Mouse (Mus musculus) cerebellum, adult 11-12 months (tissue): Measurements from ENCODE around the gene Atg14.
"Not testable (repeated sequence)": the region's sequence is repeated elsewhere in the genome, so short reads cannot be mapped to it uniquely, and the experiment has no call there.

ENCODE experiments used
- DNase-seq: peaks from one replicate; pipeline ENCODE4 v3.0.0; 2022

The Atg14 gene

DNA sequence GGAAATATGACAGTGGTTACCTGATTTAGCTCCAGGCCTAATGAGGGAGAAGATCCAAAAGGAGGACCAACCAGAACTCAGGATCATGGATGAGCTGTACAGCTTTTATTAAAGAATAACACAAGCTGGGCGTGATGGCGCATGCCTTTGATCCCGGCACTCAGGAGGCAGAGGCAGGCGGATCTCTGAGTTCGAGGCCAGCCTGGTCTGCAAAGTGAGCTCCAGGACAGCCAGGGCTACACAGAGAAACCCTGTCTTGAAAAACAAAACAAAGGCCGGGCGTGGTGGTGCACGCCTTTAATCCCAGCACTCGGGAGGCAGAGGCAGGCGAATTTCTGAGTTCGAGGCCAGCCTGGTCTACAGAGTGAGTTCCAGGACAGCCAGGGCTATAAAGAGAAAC lies at the start of gene Atg14:
TSS of gene Atg14 (minus strand) at position 101 of the 400 bp plus-strand sequence.
- DNase-seq, result not testable (repeated sequence)

DNA sequence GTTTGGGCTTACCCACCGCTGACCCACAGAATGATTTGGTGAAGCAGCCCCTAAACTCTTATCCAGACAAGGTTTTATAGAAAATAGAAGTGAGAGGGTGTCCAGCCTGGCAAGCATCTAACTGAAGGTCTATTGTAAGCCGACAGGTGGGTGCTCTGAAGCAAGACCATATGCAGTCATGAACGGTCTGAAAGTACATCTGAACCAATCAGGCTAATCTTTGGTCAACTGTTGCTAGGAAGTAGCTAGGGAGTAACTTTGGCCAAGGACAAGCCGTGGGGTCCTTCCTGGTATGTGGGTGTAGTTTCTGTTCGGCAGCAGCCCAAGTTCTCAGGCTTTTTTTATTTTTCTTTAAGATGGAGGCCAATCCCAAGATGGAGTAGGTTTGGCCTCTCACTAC lies 48.4 kb upstream of the Atg14 start:
- no peak for DNase-seq

DNA sequence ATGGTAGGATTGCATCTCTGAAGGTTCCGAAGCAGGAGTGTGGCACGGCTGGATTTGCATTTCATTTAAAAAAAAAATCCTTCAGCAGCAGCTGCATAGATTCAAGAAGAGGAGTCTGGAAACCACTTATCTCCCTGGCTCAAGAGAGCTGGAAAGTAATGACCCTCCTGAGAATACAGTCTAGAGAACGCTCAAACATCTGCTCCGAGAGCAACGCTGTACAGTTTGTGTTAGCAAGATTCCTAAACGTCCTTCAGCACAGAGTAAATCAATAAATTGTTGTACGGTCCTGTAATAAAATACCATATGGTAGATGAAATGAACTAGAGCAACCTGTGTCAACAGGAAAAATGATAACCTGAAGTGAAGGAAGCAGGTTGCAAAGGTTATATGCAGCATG lies 42.8 kb upstream of the Atg14 start:
- no peak for DNase-seq

DNA sequence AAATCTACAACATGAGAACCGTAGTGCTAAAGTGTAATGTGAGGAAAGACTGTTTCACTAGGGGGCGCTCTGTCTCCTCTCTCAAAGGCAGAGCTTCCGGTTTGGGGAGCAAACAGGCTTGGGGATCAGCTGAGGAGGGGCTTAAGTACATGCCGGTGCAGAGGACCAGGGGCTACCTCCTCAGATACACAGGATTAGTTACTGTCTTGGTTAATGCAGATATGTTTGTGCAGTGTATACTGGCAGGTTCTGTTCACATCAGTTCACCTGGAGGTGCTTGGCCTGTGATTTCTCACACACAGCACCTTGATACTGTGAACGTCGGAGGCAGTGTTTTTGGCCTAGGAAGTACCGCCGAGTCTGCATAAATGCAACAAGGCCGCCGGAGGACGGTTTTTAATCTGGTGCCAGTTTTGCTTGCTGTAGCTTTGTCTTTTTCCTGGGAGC lies 27.5 kb upstream of the Atg14 start:
- peak; percentile 17 for DNase-seq

DNA sequence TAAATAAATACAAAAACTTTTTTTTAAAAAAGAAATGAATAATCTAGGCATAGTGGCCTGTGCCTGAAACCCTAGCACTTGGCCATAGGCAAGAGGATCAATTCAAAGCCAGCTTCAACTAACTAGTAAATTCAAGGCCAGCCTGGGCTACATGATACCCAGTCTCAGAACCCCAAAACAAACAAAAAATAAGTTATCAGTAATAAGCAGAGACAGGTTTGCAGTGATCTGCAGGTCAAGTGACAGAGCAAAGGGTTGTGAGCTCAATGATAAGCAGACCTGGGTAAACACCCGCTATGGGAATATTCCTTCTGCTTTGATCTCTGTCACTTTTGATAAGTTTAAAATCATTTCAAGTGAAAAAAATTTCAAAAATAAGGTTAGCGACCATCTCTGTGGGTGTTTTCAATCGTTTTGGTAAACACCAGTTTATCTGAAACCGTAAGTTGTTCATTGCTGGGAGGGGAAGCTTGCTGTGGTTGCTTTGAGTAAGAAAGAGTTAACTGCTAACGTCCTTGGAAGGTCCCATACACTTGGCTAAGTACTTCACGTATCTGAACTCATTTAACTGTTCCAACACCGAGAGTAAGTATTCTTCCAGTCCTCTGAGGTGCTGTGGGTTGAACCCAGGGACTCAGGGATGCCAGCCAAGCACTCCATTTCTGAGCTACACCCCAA lies 24.1 kb upstream of the Atg14 start:
- DNase-seq, result no peak

DNA sequence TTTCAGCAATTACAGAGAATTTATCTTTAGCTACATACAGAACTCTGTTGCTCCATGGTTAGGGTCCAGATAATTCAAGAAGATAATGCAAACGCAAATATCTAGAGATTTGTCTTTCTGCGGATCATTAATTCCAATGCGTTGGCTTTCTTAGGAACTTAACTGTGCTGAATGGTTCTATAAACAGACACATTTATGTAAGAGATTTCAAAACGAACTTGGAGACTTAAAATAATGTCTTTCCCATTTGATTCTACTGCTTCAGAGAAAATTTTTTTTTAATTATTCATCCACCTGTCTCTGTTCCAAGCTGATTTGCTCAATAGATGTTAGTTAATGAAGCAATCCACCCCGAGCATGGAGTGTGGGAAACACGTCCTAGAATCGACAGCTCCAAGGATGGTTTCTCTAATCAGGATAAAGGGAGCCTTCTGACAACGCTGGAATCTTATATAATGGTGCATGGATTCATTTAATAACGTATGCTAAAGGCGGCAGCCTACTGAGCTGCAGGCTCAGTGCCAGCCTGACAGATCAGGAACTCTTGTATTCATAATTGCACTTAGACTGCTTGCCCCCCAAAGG lies 20.0 kb upstream of the Atg14 start:
- no peak for DNase-seq

DNA sequence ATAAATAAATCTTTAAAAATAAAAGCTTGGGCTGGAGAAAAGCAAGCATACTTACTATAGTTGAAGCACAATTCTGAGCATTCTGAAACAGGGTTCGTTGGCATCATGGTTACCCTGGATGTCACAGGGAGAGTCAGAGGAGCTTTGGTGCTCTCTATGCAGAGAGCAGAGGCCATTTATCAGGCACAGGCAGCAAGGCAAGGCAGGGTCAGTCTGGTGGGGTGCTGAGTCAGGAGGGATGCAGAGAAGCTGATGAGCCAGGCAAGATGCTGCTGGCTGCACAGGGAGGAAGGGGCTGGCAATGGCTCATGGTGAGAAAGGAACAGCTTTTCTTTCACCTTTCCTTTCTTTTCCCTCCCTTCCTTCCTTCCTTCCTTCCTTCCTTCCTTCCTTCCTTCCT lies 19.0 kb upstream of the Atg14 start:
- no peak for DNase-seq

DNA sequence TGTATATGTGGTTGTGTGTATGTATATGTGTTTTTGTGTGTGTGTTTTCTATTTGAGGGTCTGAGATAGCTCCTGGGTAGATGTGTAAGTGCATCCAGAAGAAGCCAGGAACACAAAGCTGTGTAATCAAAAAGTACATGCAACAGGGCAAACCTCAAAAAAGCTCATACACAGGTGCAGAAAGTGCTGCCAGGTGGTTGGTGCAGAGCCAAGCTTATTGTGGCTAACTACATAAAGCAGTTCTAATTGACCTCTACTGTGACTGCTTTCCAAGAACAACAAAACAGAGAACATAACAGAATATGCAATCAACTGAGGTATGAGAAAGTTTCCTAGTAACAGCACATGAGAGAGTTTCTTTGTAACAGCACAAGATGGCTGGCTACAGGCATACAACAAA lies 13.9 kb upstream of the Atg14 start:
- DNase-seq, result no peak

DNA sequence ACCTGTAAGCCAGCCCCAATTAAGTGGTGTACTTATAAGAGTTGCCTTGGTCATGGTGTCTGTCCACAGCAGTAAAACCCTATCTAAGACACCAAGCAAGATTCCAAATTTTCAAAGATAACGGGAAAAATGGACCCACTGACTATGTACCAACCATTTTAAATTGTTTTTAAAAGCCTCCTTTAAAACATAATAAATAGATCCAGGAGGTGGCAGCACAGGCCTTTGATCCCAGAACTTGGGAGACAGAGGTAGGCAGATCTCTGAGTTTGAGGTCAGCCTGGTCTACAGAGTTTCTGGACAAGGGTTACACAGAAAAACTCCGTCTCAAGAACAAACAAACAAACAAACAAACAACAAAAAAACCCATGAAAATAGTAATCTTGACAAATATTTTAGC lies 11.2 kb upstream of the Atg14 start:
- no peak for DNase-seq

DNA sequence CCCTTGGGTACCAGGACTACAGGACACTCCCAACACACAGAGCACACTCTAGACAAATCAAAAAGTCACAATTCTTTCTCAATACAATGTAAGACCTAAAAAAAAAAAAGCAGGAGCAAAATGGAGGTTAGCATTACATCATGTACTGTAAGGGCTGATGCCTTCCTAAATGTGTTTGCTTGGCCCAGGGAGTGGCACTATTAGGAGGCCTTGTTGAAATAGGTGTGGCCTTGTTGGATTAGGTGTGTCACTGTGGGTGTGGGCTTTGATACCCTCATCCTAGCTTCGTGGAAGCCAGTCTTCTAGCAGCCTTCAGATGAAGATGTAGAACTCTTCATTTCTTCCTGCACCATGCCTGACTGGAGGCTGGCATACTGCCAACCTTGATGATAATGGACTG lies 10.8 kb upstream of the Atg14 start:
- no peak for DNase-seq

DNA sequence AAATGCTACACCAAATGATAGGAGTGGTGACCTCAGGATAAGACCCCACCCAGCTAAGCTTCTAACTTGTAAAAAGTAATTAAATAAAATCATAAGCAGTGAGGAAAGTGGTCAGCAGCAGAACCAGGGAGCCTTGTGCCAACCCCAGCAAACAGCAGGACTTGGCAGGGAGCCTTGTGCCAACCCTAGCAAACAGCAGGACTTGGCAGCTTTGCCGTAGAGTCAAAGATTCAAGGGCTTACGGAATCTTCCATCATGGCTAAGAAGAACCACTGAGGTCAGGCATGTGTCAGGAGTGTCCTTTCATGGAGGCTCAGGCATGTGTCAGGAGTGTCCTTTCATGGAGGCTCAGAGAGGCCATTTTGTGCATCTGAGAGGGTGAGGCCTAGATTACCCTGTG lies 7.6 kb upstream of the Atg14 start:
- peak; percentile 21 for DNase-seq

DNA sequence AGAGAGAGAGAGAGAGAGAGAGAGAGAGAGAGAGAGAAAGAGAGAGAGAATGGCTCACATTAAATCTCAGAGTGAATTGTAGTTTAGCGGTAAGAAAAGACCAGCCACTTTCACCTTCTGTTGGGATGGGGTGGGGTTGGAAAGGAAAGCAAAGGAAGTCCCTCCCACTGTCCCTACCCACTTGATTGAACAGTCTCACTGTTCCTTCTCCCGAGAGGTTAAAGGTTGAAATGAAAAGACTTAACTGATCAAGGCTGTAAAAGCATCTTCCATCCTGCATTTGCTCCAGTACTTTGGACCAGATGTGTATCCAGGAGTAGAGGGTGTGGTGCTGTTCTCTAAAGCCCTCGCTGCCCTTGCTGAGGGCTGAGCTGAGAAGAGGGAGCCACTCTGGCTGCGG lies 6.2 kb upstream of the Atg14 start:
- no peak for DNase-seq

DNA sequence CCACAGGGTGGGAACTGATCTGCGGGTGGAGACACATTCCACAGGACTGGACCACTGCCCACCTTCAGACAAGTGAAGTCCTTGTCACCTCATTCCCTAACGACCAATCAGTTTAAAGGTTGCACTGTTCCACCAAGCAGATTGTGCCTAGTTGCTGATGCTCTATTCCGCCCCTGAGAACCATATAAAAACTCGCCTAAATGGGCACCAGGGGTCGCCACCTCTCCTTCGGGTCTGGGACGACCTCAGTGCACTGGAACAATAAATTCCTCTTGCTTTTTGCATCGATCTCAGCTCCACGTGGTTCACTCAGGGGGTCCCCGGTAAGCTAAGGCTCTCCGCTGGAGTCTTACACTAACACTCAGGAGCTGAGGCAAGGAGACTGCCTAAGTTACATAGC lies 4.3 kb upstream of the Atg14 start:
- no peak for DNase-seq

DNA sequence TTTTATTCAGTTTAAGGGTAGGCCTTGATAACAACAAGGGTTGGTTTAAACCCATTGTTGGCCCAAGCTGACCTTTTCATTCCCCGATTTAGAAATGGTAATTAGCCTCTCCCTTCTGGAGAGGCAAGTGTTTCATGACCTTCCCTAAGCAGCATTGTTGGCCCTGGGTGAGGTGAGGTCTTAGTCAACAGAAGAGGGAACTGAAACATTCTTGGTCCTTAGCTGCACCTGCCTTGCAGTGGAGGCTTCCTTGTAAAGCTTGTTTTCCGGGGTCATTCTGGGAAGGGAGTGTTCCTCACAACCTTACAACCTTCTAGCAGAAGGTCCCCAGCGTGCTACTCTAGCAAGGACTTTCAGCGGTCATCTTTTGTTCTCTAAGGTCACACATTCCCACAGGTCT lies 2.3 kb upstream of the Atg14 start:
- no peak for DNase-seq

DNA sequence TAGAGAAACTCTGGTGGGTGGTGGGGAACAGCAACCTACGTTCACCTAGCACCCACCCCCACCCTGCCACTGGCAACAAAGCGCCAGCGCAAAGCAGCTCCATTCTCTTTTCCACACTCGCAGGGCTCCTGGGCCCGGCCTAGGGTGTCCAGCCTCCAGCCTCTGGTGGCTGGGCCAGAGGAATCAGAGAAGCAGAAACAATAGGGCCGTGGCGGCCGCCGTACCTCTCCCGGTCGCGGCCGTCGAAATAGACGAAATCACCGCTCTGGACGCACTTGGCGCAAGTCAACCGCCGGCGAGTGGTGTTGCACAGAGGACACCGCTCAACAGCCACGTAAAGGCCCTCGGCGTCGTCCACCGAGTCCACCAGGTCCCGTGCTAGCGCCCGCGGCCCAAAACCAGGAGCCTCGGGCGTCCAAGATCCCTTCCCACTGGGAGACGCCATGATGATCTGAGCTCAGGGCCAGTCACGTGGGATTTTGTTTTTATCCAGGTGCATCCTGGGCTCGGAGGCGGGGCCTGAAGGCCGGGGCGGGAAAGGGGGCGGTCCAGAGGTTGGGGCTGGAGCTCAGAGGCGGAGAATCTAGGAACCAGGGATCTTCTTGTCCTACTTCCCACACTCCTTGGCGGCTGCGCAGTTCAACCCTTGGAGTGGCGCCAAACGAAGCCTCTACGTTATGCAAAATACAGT lies 2.3 kb downstream of the Atg14 start:
- peak; percentile 97 for DNase-seq

DNA sequence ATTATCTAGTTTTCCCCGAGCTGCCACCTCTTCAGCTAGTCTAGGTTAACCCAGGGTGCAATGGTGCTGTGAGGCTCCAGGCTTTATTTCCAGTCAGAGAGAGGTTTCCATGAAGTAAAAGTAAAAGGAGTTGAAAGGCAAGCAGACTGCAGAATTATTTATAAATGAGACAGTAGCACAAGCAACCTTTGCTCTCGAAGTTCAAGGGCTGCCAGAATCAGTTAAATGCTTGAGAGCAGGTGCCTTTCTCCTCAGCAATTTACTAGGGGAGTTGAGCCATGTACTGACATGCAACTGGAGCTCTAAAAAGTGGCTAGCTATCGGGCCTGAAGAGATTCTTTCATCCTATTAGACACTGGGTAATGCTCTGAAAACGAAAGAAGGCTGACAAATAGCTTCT lies 7.3 kb downstream of the Atg14 start:
- DNase-seq, result no peak

DNA sequence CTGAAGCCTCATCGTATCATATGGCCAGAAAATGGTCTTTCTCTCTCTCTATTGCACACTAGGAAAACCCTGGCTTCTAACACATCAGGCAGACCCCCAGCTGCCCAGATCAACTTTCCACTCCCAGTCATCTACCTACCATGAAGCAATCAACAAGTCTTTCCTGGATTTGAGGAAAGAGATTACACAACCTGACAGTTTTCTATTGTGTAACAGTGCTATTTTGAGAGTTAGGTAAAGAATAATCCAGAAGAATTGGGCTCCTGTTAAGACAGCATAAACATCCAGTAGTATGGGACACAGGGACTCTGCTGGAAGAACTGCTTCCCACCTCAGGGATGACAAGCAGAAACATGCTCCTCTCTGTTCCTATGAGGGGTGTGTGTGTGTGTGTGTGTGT lies 7.9 kb downstream of the Atg14 start:
- DNase-seq, result no peak

DNA sequence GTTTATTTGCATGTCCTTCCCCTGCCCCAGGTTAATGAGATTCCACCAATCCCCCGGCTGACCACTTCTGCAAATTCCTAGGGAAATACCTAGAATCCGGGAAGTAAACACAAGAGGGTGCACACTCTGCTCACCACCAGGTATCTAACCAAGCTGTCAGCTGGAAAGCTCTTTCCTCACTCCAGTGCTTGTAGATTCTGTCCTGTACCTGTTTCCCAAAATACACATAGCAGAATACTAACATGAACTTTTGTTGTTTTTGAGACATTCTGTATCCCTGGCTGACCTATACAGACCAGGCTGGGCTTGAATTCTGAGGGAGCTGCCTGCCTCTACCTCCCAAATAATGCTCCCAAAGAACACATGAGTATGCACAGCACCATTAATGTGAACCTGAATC lies 9.7 kb downstream of the Atg14 start:
- no peak for DNase-seq

DNA sequence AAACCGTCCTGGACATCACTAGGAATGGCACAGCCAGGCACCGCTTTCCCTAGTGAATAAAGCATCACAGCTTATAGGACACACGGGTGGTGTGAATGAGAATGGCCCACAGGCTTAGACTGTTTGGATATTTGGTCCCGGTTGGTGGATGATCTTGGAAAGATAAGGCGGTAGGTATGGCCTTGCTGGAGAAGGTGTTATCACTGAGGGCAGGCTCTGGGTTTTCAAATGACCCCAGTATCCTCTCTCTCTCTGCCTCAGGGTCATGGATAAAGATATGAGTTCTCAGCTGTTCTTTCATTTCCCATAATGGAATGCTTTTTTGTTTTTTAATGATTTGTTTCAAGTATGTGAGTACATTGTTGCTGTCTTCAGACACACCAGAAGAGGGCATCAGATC lies 15.2 kb downstream of the Atg14 start:
- DNase-seq, result no peak

DNA sequence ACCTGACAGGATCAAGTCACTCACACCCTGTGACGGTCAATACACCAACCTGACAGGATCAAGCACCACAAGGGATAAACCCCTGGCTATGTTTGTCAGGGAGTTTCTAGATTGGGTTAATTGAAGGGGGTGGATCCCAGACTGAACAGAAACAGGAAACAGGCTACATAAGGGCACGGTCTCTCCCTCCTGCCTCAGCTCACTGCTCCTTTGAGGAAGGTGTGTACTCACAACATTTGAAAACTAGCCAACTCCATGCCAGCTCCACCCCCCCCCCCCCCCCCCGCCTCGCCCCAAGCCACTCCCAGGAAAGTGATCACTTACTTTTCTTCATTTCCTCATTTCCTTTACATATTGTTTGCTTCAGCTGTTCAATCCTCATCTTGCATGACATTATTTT lies 16.2 kb downstream of the Atg14 start:
- DNase-seq, result no peak

DNA sequence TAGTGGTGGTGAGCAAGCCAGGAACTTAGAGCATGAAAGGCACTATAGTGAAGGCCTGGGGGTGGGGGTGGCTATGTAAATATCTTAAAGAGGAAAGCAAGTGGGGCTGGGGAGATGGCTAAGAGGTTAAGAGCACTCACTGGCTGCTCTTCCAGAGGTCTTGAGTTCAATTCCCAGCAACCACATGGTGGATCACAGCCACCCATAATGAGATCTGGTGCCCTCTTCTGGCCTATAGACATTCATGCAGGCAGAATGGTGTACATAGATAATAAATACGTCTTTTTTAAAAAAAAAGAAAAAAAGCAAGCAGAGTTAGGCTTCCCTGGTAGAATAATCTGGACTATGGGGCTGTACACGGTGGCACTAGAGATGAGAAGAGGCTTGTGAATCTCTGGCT lies 17.1 kb downstream of the Atg14 start:
- no peak for DNase-seq

DNA sequence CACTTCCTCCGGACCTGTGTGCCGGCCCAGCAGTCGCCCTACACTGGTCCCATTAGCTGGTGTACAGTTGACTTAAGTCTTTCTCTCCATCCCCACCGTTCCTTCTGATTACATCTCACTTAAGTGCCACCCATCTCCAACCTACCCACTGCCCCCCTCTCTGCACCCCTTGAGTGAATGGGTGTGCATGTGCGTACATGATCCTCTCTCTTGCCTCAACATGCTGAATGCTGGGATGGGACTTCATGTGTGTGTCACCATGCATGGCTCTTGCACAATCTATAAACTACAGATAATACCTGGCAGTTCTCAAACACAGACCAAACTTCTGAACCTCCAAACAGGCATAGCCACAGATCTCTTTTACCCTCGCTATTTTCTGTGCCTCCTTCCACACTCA lies 18.8 kb downstream of the Atg14 start:
- no peak for DNase-seq

DNA sequence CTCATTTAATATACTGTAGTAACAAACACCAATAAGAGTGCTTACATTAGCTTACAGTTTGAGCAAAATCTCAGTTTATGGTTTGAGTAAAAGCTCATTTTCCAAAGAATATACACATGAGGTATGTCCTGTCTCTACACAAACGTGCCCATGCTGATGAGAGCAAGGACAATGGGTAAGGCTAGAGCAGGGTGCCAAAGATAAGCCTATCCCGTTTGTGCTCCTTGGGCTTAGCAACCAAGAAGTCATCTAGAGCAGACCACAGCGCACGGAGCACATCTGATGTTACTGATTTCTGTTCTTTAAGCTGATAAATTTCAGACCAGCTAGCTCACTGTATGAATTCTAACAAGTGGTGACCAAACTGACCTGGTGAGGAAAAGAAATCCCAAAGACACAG lies 25.6 kb downstream of the Atg14 start:
- DNase-seq, result no peak

DNA sequence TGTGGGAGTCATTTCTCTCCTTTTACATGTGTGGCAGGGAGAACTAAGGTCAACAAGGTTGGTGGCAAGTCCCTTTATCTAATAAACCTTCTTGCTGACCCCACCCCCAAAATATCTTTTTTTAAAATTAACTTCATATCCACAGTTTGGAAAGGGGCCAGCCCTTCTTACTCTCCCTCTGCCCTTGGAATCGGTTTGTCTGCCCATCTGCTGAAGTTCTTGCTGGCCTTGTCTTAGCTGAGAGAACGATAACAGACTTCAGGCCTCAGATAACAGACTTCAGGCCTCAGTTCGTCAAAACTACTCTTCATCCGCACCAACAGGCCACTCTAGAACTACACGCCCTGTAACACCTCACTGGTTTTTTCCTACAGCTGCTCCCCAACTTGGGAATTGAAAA lies 26.2 kb downstream of the Atg14 start:
- no peak for DNase-seq

DNA sequence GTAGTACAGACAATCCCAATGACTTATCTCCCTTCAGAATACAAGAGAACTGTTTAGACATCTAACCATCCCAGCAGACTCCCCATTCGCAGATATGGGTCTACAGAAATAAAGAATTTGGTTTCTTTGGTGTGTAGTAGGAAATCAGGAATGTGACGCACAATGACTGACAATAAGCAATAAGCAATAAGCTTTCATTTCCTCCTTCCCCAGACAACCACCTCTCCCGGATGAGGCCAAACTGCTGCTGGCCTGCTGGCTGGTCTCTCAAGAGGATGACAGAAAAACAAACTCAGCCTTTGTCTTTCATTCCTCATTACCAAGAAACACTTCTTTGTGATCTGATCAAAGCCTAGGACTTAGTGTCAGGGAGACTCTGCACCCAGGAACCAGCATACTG lies 28.2 kb downstream of the Atg14 start:
- DNase-seq, result no peak
